Mouse (Mus musculus): Measurements from ENCODE around the gene Naa40.

DNA sequence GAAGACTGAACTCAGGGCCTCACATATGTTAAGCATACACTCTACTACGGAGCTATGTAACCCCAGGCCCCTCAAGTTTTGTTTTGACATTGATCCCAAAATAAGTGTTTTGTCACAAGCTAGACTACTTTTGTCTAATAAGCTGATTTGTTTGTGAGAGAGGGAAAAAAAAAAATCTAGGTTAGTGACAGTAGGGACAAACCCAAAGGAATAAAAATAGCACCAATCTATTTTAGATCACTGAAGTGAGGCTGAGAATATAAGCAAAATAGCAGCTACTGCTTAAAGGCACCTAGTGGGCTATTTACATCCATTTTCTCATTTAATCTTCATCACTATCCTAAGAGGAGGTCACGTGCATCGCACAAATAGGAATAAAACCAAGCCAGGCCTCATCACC, 1.4 kb downstream of the Naa40 start:
- TF ChIP-seq POLR2A (IDR thresholded peaks at IDR 0.05; ENCODE audit: insufficient read length, low read depth): no peak
- no peak for TF ChIP-seq E2F4 (IDR thresholded peaks at IDR 0.05; ENCODE audit: insufficient read depth)
- no peak for TF ChIP-seq POLR2AphosphoS2 (IDR thresholded peaks at IDR 0.05; ENCODE audit: insufficient read length, low read depth)
- TF ChIP-seq TCF12 (IDR thresholded peaks at IDR 0.05; ENCODE audit: insufficient read depth, poor library complexity, severe bottlenecking): no peak
- no peak for TF ChIP-seq MAX (IDR thresholded peaks at IDR 0.05; ENCODE audit: low read depth)
- no peak for TF ChIP-seq MYOG (IDR thresholded peaks at IDR 0.05; ENCODE audit: control insufficient read depth in 1 of 3, insufficient read depth in 1 of 3, insufficient read length in 2 of 3, low read depth in 2 of 3)
